Mouse (Mus musculus): ENCODE measurements around the gene Btg1-ps1. TPM values are rescaled to one million over a fixed set of nuclear protein-coding genes. Genes with fewer than 3 reads are reported as not detected.
"Not testable (repeated sequence)": the region's sequence is repeated elsewhere in the genome, so short reads cannot be mapped to it uniquely, and the experiment has no call there.

Btg1-ps1 gene
- polyA plus RNA-seq (2012; ENCODE audit: insufficient read depth, insufficient read length, low replicate concordance, missing spikeins): not detected in 2 replicates

GRCm38 (mm10) chrX:38018597-38018996 lies at the start of gene Btg1-ps1:
Btg1-ps1 (minus strand) TSS chrX:38018815.
- H3K4me1 ChIP-seq (ENCODE audit: control insufficient read depth, insufficient read depth, low read length); H3K27ac ChIP-seq (ENCODE audit: insufficient read depth, low read depth, low read length): not testable (repeated sequence)

GRCm38 (mm10) chrX:38066175-38066574 lies 47.6 kb upstream of the Btg1-ps1 start, which contains the start of gene Rhox10:
Rhox10 (plus strand) TSS chrX:38066475.
- H3K4me1 ChIP-seq (ENCODE audit: control insufficient read depth, insufficient read depth, low read length): no peaks in the 10 kb centered on the region
- TF ChIP-seq CTCF (IDR thresholded peaks at IDR 0.05; ENCODE audit: insufficient read depth, low read depth, low read length) (no peak), POLR2A (IDR thresholded peaks at IDR 0.05; ENCODE audit: insufficient read depth, low read depth, low read length) (no peak)
- WGBS: 88% methylated on average over 11 of the region's 11 CpGs
- no peak within 1 kb of the TSS for H3K4me3 ChIP-seq (ENCODE audit: insufficient read depth, low read depth, low read length)
- no peak within 1 kb of the TSS for H3K27ac ChIP-seq (ENCODE audit: insufficient read depth, low read depth, low read length)

More at GRCm38 (mm10) chrX:38018597-38018996, at the start of gene Btg1-ps1:
- not testable (repeated sequence) for H3K4me3 ChIP-seq (ENCODE audit: insufficient read depth, low read depth, low read length)

- no peaks in the 10 kb centered on the region for H3K4me1 ChIP-seq (ENCODE audit: control insufficient read depth, insufficient read depth, low read length)
- TF ChIP-seq POLR2A (IDR thresholded peaks at IDR 0.05; ENCODE audit: insufficient read depth, low read depth, low read length): no peak
- TF ChIP-seq CTCF (IDR thresholded peaks at IDR 0.05; ENCODE audit: insufficient read depth, low read depth, low read length): no peak
- no peak overlapping the region for H3K4me3 ChIP-seq (ENCODE audit: insufficient read depth, low read depth, low read length)
- WGBS: 0% methylated on average over 1 of the region's 1 CpGs
- no peak overlapping the region for H3K27ac ChIP-seq (ENCODE audit: insufficient read depth, low read depth, low read length)
These were observed 42.9 kb upstream of the Btg1-ps1 start for GRCm38 (mm10) chrX:38061544-38061943.

GRCm38 (mm10) chrX:38043014-38043413 lies 24.4 kb upstream of the Btg1-ps1 start, which contains the start of gene Btg1-ps2:
Btg1-ps2 (minus strand) TSS chrX:38043114.
- H3K4me3 ChIP-seq (ENCODE audit: insufficient read depth, low read depth, low read length); H3K4me1 ChIP-seq (ENCODE audit: control insufficient read depth, insufficient read depth, low read length): not testable (repeated sequence)

GRCm38 (mm10) chrX:38039666-38040065 lies 21.1 kb upstream of the Btg1-ps1 start:
- Histone ChIP-seq H3K4me1 (ENCODE audit: control insufficient read depth, insufficient read depth, low read length) (no peaks in the 10 kb centered on the region), H3K4me3 (ENCODE audit: insufficient read depth, low read depth, low read length) (no peak overlapping the region), H3K27ac (ENCODE audit: insufficient read depth, low read depth, low read length) (no peak overlapping the region)
- WGBS: 92% methylated on average over 5 of the region's 5 CpGs
- TF ChIP-seq CTCF (IDR thresholded peaks at IDR 0.05; ENCODE audit: insufficient read depth, low read depth, low read length): no peak
- TF ChIP-seq POLR2A (IDR thresholded peaks at IDR 0.05; ENCODE audit: insufficient read depth, low read depth, low read length): no peak

More at GRCm38 (mm10) chrX:38043014-38043413, 24.4 kb upstream of the Btg1-ps1 start, which contains the start of gene Btg1-ps2:
- H3K27ac ChIP-seq (ENCODE audit: insufficient read depth, low read depth, low read length): not testable (repeated sequence)

GRCm38 (mm10) chrX:38033841-38034240 lies 15.2 kb upstream of the Btg1-ps1 start:
- WGBS: 41% methylated on average over 2 of the region's 2 CpGs
- TF ChIP-seq CTCF (IDR thresholded peaks at IDR 0.05; ENCODE audit: insufficient read depth, low read depth, low read length) (no peak), POLR2A (IDR thresholded peaks at IDR 0.05; ENCODE audit: insufficient read depth, low read depth, low read length) (no peak)

GRCm38 (mm10) chrX:38008756-38009155 lies 9.9 kb downstream of the Btg1-ps1 start:
- WGBS: 82% methylated on average over 2 of the region's 2 CpGs
- Histone ChIP-seq H3K4me3 (ENCODE audit: insufficient read depth, low read depth, low read length) (no peak overlapping the region), H3K4me1 (ENCODE audit: control insufficient read depth, insufficient read depth, low read length) (no peaks in the 10 kb centered on the region), H3K27ac (ENCODE audit: insufficient read depth, low read depth, low read length) (no peak overlapping the region)
- TF ChIP-seq CTCF (IDR thresholded peaks at IDR 0.05; ENCODE audit: insufficient read depth, low read depth, low read length) (no peak), POLR2A (IDR thresholded peaks at IDR 0.05; ENCODE audit: insufficient read depth, low read depth, low read length) (no peak)

More at GRCm38 (mm10) chrX:38033841-38034240, 15.2 kb upstream of the Btg1-ps1 start:
- no peak overlapping the region for H3K4me3 ChIP-seq (ENCODE audit: insufficient read depth, low read depth, low read length)
- H3K27ac ChIP-seq (ENCODE audit: insufficient read depth, low read depth, low read length): no peak overlapping the region
- no peaks in the 10 kb centered on the region for H3K4me1 ChIP-seq (ENCODE audit: control insufficient read depth, insufficient read depth, low read length)

Other genes with a start within 250 kb of the Btg1-ps1 start
- gene Rhox5, start 214.0 kb downstream of the Btg1-ps1 start, polyA plus RNA-seq (2012; ENCODE audit: insufficient read depth, insufficient read length, low replicate concordance, missing spikeins): not detected in 2 replicates
- not detected in 2 replicates for gene Rhox6, start 191.9 kb downstream of the Btg1-ps1 start, polyA plus RNA-seq (2012; ENCODE audit: insufficient read depth, insufficient read length, low replicate concordance, missing spikeins)
- not detected in 2 replicates for gene Rhox7a, start 187.1 kb downstream of the Btg1-ps1 start, polyA plus RNA-seq (2012; ENCODE audit: insufficient read depth, insufficient read length, low replicate concordance, missing spikeins)
- not detected in 2 replicates for gene Rhox8, start 139.9 kb downstream of the Btg1-ps1 start, polyA plus RNA-seq (2012; ENCODE audit: insufficient read depth, insufficient read length, low replicate concordance, missing spikeins)
- gene Rhox7b, start 121.6 kb downstream of the Btg1-ps1 start, polyA plus RNA-seq (2012; ENCODE audit: insufficient read depth, insufficient read length, low replicate concordance, missing spikeins): not detected in 2 replicates
- gene Rhox9, start 117.0 kb downstream of the Btg1-ps1 start, polyA plus RNA-seq (2012; ENCODE audit: insufficient read depth, insufficient read length, low replicate concordance, missing spikeins): not detected in 2 replicates
- gene Btg1-ps2, start 24.3 kb upstream of the Btg1-ps1 start, polyA plus RNA-seq (2012; ENCODE audit: insufficient read depth, insufficient read length, low replicate concordance, missing spikeins): not detected in 2 replicates
- gene Rhox10, start 47.7 kb upstream of the Btg1-ps1 start, polyA plus RNA-seq (2012; ENCODE audit: insufficient read depth, insufficient read length, low replicate concordance, missing spikeins): not detected in 2 replicates
- gene Rhox11, start 66.3 kb upstream of the Btg1-ps1 start, polyA plus RNA-seq (2012; ENCODE audit: insufficient read depth, insufficient read length, low replicate concordance, missing spikeins): not detected in 2 replicates
- not detected in 2 replicates for gene Rhox12, start 92.1 kb upstream of the Btg1-ps1 start, polyA plus RNA-seq (2012; ENCODE audit: insufficient read depth, insufficient read length, low replicate concordance, missing spikeins)
- gene Rhox13, start 102.4 kb upstream of the Btg1-ps1 start, polyA plus RNA-seq (2012; ENCODE audit: insufficient read depth, insufficient read length, low replicate concordance, missing spikeins): not detected in 2 replicates
- not detected in 2 replicates for gene Zbtb33, start 171.0 kb upstream of the Btg1-ps1 start, polyA plus RNA-seq (2012; ENCODE audit: insufficient read depth, insufficient read length, low replicate concordance, missing spikeins)
- gene Tmem255a, start 233.6 kb upstream of the Btg1-ps1 start, polyA plus RNA-seq (2012; ENCODE audit: insufficient read depth, insufficient read length, low replicate concordance, missing spikeins): not detected in 2 replicates